ENCODE assay signal across 8 mouse cellular contexts in the genomic region with DNA sequence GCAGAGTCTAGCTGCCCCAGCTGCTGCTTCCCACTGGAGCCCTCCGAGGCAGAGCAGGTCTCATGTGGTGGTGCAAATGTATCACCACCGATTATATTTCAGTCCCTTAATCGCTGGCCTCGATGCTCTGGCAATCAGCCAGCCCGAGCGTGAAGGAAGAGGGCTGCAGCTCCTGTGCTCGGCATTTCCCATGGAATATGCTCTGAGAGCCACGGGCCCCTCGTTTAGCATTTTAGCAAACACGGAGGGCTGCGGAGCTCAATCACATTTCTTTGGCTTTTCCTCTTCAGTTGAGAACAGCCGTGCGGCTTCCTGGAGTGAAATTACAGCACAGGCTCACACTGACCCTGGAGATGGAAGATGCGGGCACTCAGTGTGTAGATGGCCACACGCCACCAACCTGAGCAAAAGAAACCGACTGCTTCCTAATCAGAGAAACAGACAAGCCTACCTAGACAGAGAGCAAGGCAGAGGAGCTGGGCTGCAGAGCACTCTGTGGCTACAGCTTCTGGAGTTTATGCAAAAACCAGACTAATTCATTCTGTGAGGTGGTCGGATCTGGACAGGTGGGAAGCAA.
DNase-seq lines count a peak whose midpoint lies in the region; ATAC-seq lines count a peak whose summit lies in the region.

No protein-coding gene starts in this region.

- whole genome bisulfite sequencing in heart, embryonic 13.5 days = 32% methylated on average over 17 of the region's 17 CpGs
- WGBS in embryonic facial prominence, embryonic 10.5 days = 51% methylated on average over 17 of the region's 17 CpGs
- WGBS in hindbrain, embryonic 15.5 days = 12% methylated on average over 17 of the region's 17 CpGs
- WGBS in midbrain, embryonic 12.5 days = 38% methylated on average over 17 of the region's 17 CpGs

- peak overlapping the region; percentile 62 for H3K4me2 ChIP-seq in heart, embryonic 13.5 days
- H3K4me2 ChIP-seq in hindbrain, embryonic 15.5 days = peak overlapping the region; percentile 50
- peak overlapping the region; percentile 38 for H3K4me2 ChIP-seq in midbrain, embryonic 12.5 days (replicated peaks)

- peak overlapping the region; percentile 28 for H3K9ac ChIP-seq in heart, embryonic 13.5 days
- peak overlapping the region; percentile 15; the same call in 1 of the 2 replicates for H3K9ac ChIP-seq in hindbrain, embryonic 15.5 days
- 0 out of 2 replicates have a peak overlapping the region, but pooled peaks have one; percentile 8 for H3K9ac ChIP-seq in midbrain, embryonic 12.5 days (replicated peaks)

- peaks cover 7% of the 10 kb centered on the region; the same call in 1 of the 2 replicates for H3K27me3 ChIP-seq in heart, embryonic 13.5 days (replicated peaks)
- no peaks in the 10 kb centered on the region for H3K27me3 ChIP-seq in embryonic facial prominence, embryonic 10.5 days (replicated peaks; ENCODE audit: low read depth, poor library complexity, severe bottlenecking)
- no peaks in the 10 kb centered on the region for H3K27me3 ChIP-seq in hindbrain, embryonic 15.5 days
- no peaks in the 10 kb centered on the region; the same call in 1 of the 2 replicates for H3K27me3 ChIP-seq in midbrain, embryonic 12.5 days

- H3K27ac ChIP-seq in heart, embryonic 13.5 days (replicated peaks) = no peak overlapping the region
- H3K27ac ChIP-seq in embryonic facial prominence, embryonic 10.5 days (replicated peaks) = no peak overlapping the region
- H3K27ac ChIP-seq in hindbrain, embryonic 15.5 days (replicated peaks) = peak overlapping the region; percentile 27
- peak overlapping the region; percentile 43; the same call in 1 of the 2 replicates for H3K27ac ChIP-seq in midbrain, embryonic 12.5 days (replicated peaks)

- ATAC-seq in heart, embryonic 13.5 days (ENCODE audit: extremely low read depth, insufficient number of reproducible peaks, low FRiP score, low TSS enrichment) = no peak
- ATAC-seq in hindbrain, embryonic 15.5 days (ENCODE audit: low FRiP score, low read depth) = peak; percentile 65
- peak; percentile 61; the same call in 1 of the 2 replicates for ATAC-seq in midbrain, embryonic 12.5 days (ENCODE audit: low FRiP score, low read depth)

- H3K4me1 ChIP-seq in heart, embryonic 13.5 days = peaks cover 11% of the 10 kb centered on the region
- peaks cover 20% of the 10 kb centered on the region for H3K4me1 ChIP-seq in embryonic facial prominence, embryonic 10.5 days
- peaks cover 13% of the 10 kb centered on the region for H3K4me1 ChIP-seq in hindbrain, embryonic 15.5 days (replicated peaks)
- peaks cover 23% of the 10 kb centered on the region for H3K4me1 ChIP-seq in midbrain, embryonic 12.5 days

- no peaks in the 10 kb centered on the region for H3K9me3 ChIP-seq in heart, embryonic 13.5 days
- H3K9me3 ChIP-seq in embryonic facial prominence, embryonic 10.5 days = no peaks in the 10 kb centered on the region
- H3K9me3 ChIP-seq in hindbrain, embryonic 15.5 days = no peaks in the 10 kb centered on the region
- H3K9me3 ChIP-seq in midbrain, embryonic 12.5 days = no peaks in the 10 kb centered on the region

- no peak for DNase-seq in heart, adult 11 months
- peak; percentile 19 for DNase-seq in adrenal gland, postnatal 14 days
- DNase-seq in embryonic facial prominence, embryonic 10.5 days (ENCODE audit: low spot score) = peak; percentile 14
- DNase-seq in left cerebral cortex, postnatal 25 days (ENCODE audit: low spot score in 2 of 2) = no peak
- DNase-seq in spleen, postnatal 10 days (ENCODE audit: low spot score in 2 of 2) = no peak

- intact Hi-C loops in left cerebral cortex, postnatal 25 days (cut with DNase I) = no loop called here

- H3K4me3 ChIP-seq in heart, embryonic 13.5 days = peak overlapping the region; percentile 23
- no peak overlapping the region for H3K4me3 ChIP-seq in embryonic facial prominence, embryonic 10.5 days
- H3K4me3 ChIP-seq in hindbrain, embryonic 15.5 days = peak overlapping the region; percentile 10
- H3K4me3 ChIP-seq in midbrain, embryonic 12.5 days = 0 out of 2 replicates have a peak overlapping the region, but pooled peaks have one; percentile 12

- H3K36me3 ChIP-seq in heart, embryonic 13.5 days = no peaks in the 10 kb centered on the region
- no peaks in the 10 kb centered on the region for H3K36me3 ChIP-seq in embryonic facial prominence, embryonic 10.5 days (replicated peaks)
- no peaks in the 10 kb centered on the region for H3K36me3 ChIP-seq in hindbrain, embryonic 15.5 days
- no peaks in the 10 kb centered on the region for H3K36me3 ChIP-seq in midbrain, embryonic 12.5 days

Comparison
In these comparisons a context has a peak if more than half of its experiments do, and no peak if none do; other contexts are left out.
1. H3K27ac ChIP-seq: peak in hindbrain, embryonic 15.5 days (single experiment) and midbrain, embryonic 12.5 days (single experiment); none in heart, embryonic 13.5 days (single experiment) and embryonic facial prominence, embryonic 10.5 days (single experiment).
2. DNase-seq: peak in adrenal gland, postnatal 14 days (single experiment) and embryonic facial prominence, embryonic 10.5 days (single experiment); none in heart, adult 11 months (single experiment), left cerebral cortex, postnatal 25 days (0 of 2) and spleen, postnatal 10 days (0 of 2).
3. Peak in every context shown above with its lines, with median percentiles within 50 percentile points of each other: H3K4me2 ChIP-seq and H3K9ac ChIP-seq.